Mouse (Mus musculus) midbrain, embryonic 15.5 days (tissue): ENCODE measurements around the gene Kctd7. TPM values are rescaled to one million over a fixed set of nuclear protein-coding genes. Genes with fewer than 3 reads are reported as not detected.

Experiments
- ATAC-seq: fragments of 200-750 bp; cut with Nextera tagmentation; replicated peaks from 2 replicates; pipeline ENCODE4 v1.8.0; 2017; ENCODE audit warnings: moderate TSS enrichment
- H3K27ac ChIP-seq: fragments of 300-500 bp; sonication (generic); 2 replicates; pipeline ENCODE4 v1.5.1; 2015; ENCODE audit warnings: mild to moderate bottlenecking, inconsistent platforms
- H3K27me3 ChIP-seq: fragments of 300-500 bp; sonication (generic); replicated peaks from 2 replicates; pipeline ENCODE4 v1.6.1; 2015; ENCODE audit warnings: inconsistent platforms
- H3K36me3 ChIP-seq: fragments of 300-500 bp; sonication (generic); replicated peaks from 2 replicates; pipeline ENCODE4 v1.6.1; 2015; ENCODE audit warnings: inconsistent platforms
- H3K4me1 ChIP-seq: fragments of 300-500 bp; sonication (generic); 2 replicates; pipeline ENCODE4 v1.6.1; 2015; ENCODE audit warnings: inconsistent platforms
- H3K4me2 ChIP-seq: fragments of 300-500 bp; sonication (generic); 2 replicates; pipeline ENCODE4 v1.6.1; 2015; ENCODE audit warnings: inconsistent platforms, mild to moderate bottlenecking, moderate library complexity
- H3K4me3 ChIP-seq: fragments of 300-500 bp; sonication (generic); 2 replicates; pipeline ENCODE4 v1.5.1; 2015; ENCODE audit warnings: mild to moderate bottlenecking, inconsistent platforms
- H3K9ac ChIP-seq: fragments of 300-500 bp; sonication (generic); 2 replicates; pipeline ENCODE4 v1.6.1; 2015; ENCODE audit warnings: mild to moderate bottlenecking, inconsistent platforms
- H3K9me3 ChIP-seq: fragments of 300-500 bp; sonication (generic); 2 replicates; pipeline ENCODE4 v1.6.1; 2016; ENCODE audit warnings: inconsistent platforms
- WGBS: fragments of 180-500 bp; shearing (Covaris S2); methylation state at CpG from one replicate; pipeline ENCODE4 v1.1.7; 2015; ENCODE audit warnings: mixed read lengths; 5-methylcytosine and 5-hydroxymethylcytosine counted together
- polyA plus RNA-seq: library from polyadenylated mRNA; unstranded; fragments of >200 nt; fragmentation: Nextera tagmentation; extraction: Ambion mirVana; gene quantifications from 2 replicates; pipeline ENCODE4 v1.2.1, GENCODE M21; 2015

The Kctd7 gene
- polyA plus RNA-seq, 1 experiment from 2014 or later = 19.9 TPM

DNA sequence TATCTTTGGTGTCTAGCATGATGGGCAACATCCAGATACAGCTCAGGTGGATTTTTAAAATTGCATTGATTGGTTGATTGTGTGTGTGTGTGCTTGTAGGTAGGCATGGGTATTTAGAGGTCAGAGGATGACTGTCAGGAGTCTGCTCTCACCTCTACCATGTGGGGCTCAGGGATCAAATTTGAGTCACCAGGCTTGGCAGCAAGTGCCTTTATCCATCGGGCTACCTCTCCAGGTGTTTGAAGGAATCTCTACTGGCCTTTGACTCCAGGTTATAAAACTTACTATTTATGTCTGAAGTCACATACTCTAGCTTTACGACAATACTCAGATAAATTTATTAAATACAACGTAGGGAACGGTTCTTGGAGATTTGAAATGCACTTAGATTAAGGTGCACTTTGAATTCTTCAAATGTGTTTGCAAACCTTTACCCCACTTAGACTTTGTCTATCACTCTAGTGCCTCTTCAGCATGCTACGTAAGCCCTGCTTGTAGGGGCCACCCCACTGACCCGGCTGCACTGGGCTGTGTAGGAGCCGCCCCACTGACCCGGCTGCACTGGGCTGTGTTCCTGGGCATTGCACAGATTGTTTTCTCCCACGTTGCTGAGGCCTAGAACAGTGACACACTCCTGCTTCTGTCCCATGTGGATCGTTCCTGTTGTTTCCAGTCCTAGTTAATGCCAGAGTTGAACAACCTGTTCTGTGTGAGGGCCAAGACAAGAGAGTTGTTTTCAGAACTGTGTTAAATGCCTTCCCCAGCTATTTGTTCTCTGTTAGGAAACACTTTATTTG lies 55.8 kb downstream of the Kctd7 start:
- no peak overlapping the region for H3K27ac ChIP-seq
- H3K4me2 ChIP-seq = no peak overlapping the region
- H3K27me3 ChIP-seq = no peaks in the 10 kb centered on the region
- H3K4me3 ChIP-seq = no peak overlapping the region
- H3K9ac ChIP-seq = no peak overlapping the region
- no peaks in the 10 kb centered on the region for H3K4me1 ChIP-seq
- peaks cover 25% of the 10 kb centered on the region for H3K36me3 ChIP-seq
- 91% methylated on average over 10 of the region's 10 CpGs for WGBS
- no peak for ATAC-seq
- no peaks in the 10 kb centered on the region for H3K9me3 ChIP-seq

DNA sequence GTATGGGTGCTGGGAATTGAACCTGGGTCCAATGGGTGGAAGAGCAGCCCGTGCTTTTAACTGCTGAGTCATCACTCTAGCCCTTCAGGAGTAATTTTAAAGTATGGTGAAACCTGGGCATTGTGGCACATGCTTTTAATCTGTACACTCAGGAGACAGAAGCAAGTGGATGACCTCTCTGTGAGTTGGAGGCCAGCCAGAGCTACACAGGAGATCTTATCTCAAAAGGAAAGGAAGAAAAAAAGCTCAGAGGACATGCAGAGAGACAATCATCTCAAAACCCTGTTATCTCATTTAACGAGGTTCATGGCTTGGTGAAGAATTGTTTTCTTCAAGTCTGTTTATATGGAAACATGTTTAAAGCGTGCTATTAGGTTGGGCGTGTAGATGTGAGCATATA lies 59.3 kb downstream of the Kctd7 start:
- no peak for ATAC-seq
- Histone ChIP-seq H3K9me3 (no peaks in the 10 kb centered on the region), H3K4me3 (no peak overlapping the region), H3K4me2 (no peak overlapping the region), H3K27me3 (no peaks in the 10 kb centered on the region), H3K9ac (no peak overlapping the region), H3K27ac (no peak overlapping the region), H3K4me1 (no peaks in the 10 kb centered on the region), H3K36me3 (peaks cover 17% of the 10 kb centered on the region; the same call in 1 of the 2 replicates)
- WGBS = 87% methylated on average over 4 of the region's 4 CpGs

DNA sequence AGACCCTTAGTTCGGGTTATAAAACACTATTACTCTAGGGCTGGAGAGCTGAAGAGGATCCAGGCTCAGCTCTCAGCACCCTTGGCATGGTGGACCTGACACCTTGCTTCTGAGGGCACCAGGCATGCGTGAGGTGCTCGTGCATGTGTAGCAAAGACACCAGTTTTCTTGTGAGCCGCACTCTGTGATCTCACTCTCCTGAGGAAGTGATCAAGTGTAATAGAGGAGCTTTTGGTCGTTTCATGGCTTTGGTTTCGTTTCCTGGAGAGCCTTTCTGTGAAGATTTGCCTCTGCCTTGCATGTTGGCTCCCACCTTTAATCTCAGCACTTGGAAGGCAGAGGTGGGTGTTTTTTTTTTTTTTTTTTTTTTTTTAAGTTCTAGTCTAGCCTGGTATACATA lies 59.9 kb downstream of the Kctd7 start:
- Histone ChIP-seq H3K4me2 (no peak overlapping the region), H3K27me3 (no peaks in the 10 kb centered on the region), H3K27ac (no peak overlapping the region), H3K4me1 (no peaks in the 10 kb centered on the region), H3K9me3 (no peaks in the 10 kb centered on the region), H3K4me3 (no peak overlapping the region), H3K36me3 (peaks cover 21% of the 10 kb centered on the region), H3K9ac (no peak overlapping the region)
- ATAC-seq = no peak
- 89% methylated on average over 6 of the region's 6 CpGs for WGBS

Other genes with a start within 250 kb of the Kctd7 start
- 16.6 and 17.3 TPM in 2 replicates for gene Zbed5, start 249.1 kb upstream of the Kctd7 start, polyA plus RNA-seq
- gene Phkg1, start 246.3 kb upstream of the Kctd7 start, polyA plus RNA-seq = 0.40 and 0.56 TPM in 2 replicates
- 3.9 and 5.9 TPM in 2 replicates for gene Nupr1l, start 236.3 kb upstream of the Kctd7 start, polyA plus RNA-seq
- gene Vkorc1l1, start 202.9 kb upstream of the Kctd7 start, polyA plus RNA-seq = 31.9 and 32.8 TPM in 2 replicates
- gene Gusb, start 141.8 kb upstream of the Kctd7 start, polyA plus RNA-seq = 30.6 and 30.9 TPM in 2 replicates
- gene Asl, start 115.6 kb upstream of the Kctd7 start, polyA plus RNA-seq = 40.1 and 42.4 TPM in 2 replicates
- 88.6 and 91.3 TPM in 2 replicates for gene Crcp, start 115.6 kb upstream of the Kctd7 start, polyA plus RNA-seq
- gene Tpst1, start 71.5 kb upstream of the Kctd7 start, polyA plus RNA-seq = 54.7 and 59.4 TPM in 2 replicates
- gene Rabgef1, start 26.9 kb downstream of the Kctd7 start, polyA plus RNA-seq = 41.1 and 46.4 TPM in 2 replicates
- gene Tmem248, start 72.2 kb downstream of the Kctd7 start, polyA plus RNA-seq = 26.2 and 27.6 TPM in 2 replicates
- 48.5 and 55.1 TPM in 2 replicates for gene Sbds, start 110.7 kb downstream of the Kctd7 start, polyA plus RNA-seq
- gene Tyw1, start 110.8 kb downstream of the Kctd7 start, polyA plus RNA-seq = 22.7 and 22.9 TPM in 2 replicates
- 23.3 and 26.7 TPM in 2 replicates for gene Caln1, start 224.6 kb downstream of the Kctd7 start, polyA plus RNA-seq
- gene A330070K13Rik, start 239.8 kb downstream of the Kctd7 start, polyA plus RNA-seq = not detected in 2 replicates